8 mouse cellular contexts compared by ENCODE assay signal in the genomic region with DNA sequence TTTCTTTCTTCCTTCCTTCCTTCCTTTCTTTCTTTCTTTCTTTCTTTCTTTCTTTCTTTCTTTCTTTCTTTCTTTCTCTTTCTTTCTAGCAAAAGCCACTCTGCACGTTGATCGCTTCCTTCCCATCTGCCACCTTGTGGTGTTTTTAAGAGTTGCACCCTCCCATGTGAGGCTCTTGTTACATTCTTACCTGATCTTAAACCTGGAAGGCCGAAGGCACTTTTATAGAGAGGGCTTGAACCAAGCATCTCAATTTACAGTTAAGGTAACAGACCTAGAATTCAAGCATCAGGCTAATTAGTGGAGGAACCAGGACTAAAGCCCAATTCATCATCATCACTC. TPM values are rescaled to one million over a fixed set of nuclear protein-coding genes. Genes with fewer than 3 reads are reported as not detected.
DNase-seq lines count a peak whose midpoint lies in the region; ATAC-seq and TF ChIP-seq lines count a peak whose summit lies in the region.

No protein-coding gene starts in this region.

- 39% methylated on average over 3 of the region's 3 CpGs for WGBS in hindbrain, embryonic 11.5 days

- 0 out of 2 replicates have a peak overlapping the region, but pooled peaks have one; percentile 11 for H3K27ac ChIP-seq in embryonic fibroblast, embryonic 13.5 days (ENCODE audit: insufficient read depth, low read length)
- no peak overlapping the region for H3K27ac ChIP-seq in hindbrain, embryonic 11.5 days (ENCODE audit: low read depth, low read length)
- no peak overlapping the region; the same call in 1 of the 2 replicates for H3K27ac ChIP-seq in left cerebral cortex, adult 2 months

- 0 out of 2 replicates have a peak overlapping the region, but pooled peaks have one; percentile 3 for H3K4me2 ChIP-seq in hindbrain, embryonic 11.5 days (replicated peaks; ENCODE audit: low read depth, low read length)

- H3K9ac ChIP-seq in hindbrain, embryonic 11.5 days (ENCODE audit: low read depth, low read length), result no peak overlapping the region

- no peaks in the 10 kb centered on the region for H3K27me3 ChIP-seq in hindbrain, embryonic 11.5 days (ENCODE audit: control insufficient read depth, insufficient read depth, low read length)

- intact Hi-C loops in left cerebral cortex, adult 2 months (cut with DNase I), result loop anchor here (1.0 to 5.0 kb wide), 3 partner anchors 76 to 198 kb away; partner anchors contain the start of gene Tubb2a

- DNase-seq in gastrocnemius, adult 18-20 months (ENCODE audit: low spot score), result peak; percentile 67
- no peak for DNase-seq in gastrocnemius, postnatal 25 days
- DNase-seq in adrenal gland, postnatal 36 days, result peak; percentile 44 to 72
- DNase-seq in hindbrain, embryonic 11.5 days (ENCODE audit: low spot score), result peak; percentile 79
- peak; percentile 67 to 70 for DNase-seq in left cerebral cortex, adult 2 months (ENCODE audit: extremely low spot score in 1 of 2, low spot score in 2 of 2)
- peak; percentile 89 for DNase-seq in lung, postnatal 36 days
- DNase-seq in right cerebral cortex, postnatal 36 days (ENCODE audit: low spot score in 2 of 2), result peak; percentile 52 to 54

- H3K4me1 ChIP-seq in embryonic fibroblast, embryonic 13.5 days (ENCODE audit: control insufficient read depth, insufficient read depth, low read length), result peaks cover 3% of the 10 kb centered on the region; the same call in 1 of the 2 replicates
- peaks cover 7% of the 10 kb centered on the region for H3K4me1 ChIP-seq in hindbrain, embryonic 11.5 days (replicated peaks; ENCODE audit: control insufficient read depth, insufficient read depth, low read length)

- ATAC-seq in hindbrain, embryonic 11.5 days (ENCODE audit: low FRiP score), result no peak

- 0 out of 2 replicates have a peak overlapping the region, but pooled peaks have one; percentile 15 for H3K4me3 ChIP-seq in embryonic fibroblast, embryonic 13.5 days (ENCODE audit: insufficient read depth, low read length)
- H3K4me3 ChIP-seq in hindbrain, embryonic 11.5 days (ENCODE audit: low read depth, low read length), result no peak overlapping the region
- peak overlapping the region; percentile 28 for H3K4me3 ChIP-seq in left cerebral cortex, adult 2 months

- no peak for TF ChIP-seq POLR2A in embryonic fibroblast, embryonic 13.5 days (IDR thresholded peaks at IDR 0.05; ENCODE audit: low read depth, low read length)

- TF ChIP-seq CTCF in embryonic fibroblast, embryonic 13.5 days (IDR thresholded peaks at IDR 0.05; ENCODE audit: borderline replicate concordance, insufficient read depth, low read length), result peak; percentile 35; the same call in 1 of the 2 replicates
- peak; percentile 66 for TF ChIP-seq CTCF in left cerebral cortex, adult 2 months (IDR thresholded peaks at IDR 0.05)

- H3K36me3 ChIP-seq in hindbrain, embryonic 11.5 days (ENCODE audit: control insufficient read depth, insufficient read depth, low read length), result no peaks in the 10 kb centered on the region

- no peaks in the 10 kb centered on the region for H3K9me3 ChIP-seq in hindbrain, embryonic 11.5 days (ENCODE audit: control insufficient read depth, low read length)

RNA-seq across cellular contexts. Expression of gene Psmg4, which starts 7.9 kb away (rescaled TPM):
- 10 to 100 TPM; 14.8 to 23.0 TPM for total RNA-seq in gastrocnemius, adult 18-20 months (2021)
- total RNA-seq in gastrocnemius, postnatal 25 days (2021), result 10 to 100 TPM; 15.9 to 16.2 TPM
- 10 to 100 TPM; 33.9 to 41.6 TPM for total RNA-seq in adrenal gland, postnatal 36 days (2021)
- polyA plus RNA-seq in embryonic fibroblast, embryonic 13.5 days (2011; ENCODE audit: insufficient read length, low read depth, missing spikeins), result 18.5 and 21.7 TPM in 2 replicates
- polyA plus RNA-seq in hindbrain, embryonic 11.5 days (2014; fragmentation: Nextera tagmentation; extraction: Ambion mirVana), result 92.0 and 95.8 TPM in 2 replicates
- 10 to 100 TPM; 19.4 to 20.6 TPM for total RNA-seq in left cerebral cortex, adult 2 months (2021)

RNA-seq across cellular contexts. Expression of gene Tubb2b, which starts 24.6 kb away (rescaled TPM):
- total RNA-seq in gastrocnemius, adult 18-20 months (2021), result 1 to 10 TPM; 1.6 to 2.8 TPM
- 1 to 10 TPM; 2.3 to 3.6 TPM for total RNA-seq in gastrocnemius, postnatal 25 days (2021)
- 1 to 10 TPM; 1.4 to 2.2 TPM for total RNA-seq in adrenal gland, postnatal 36 days (2021)
- 146 and 176 TPM in 2 replicates for polyA plus RNA-seq in embryonic fibroblast, embryonic 13.5 days (2011; ENCODE audit: insufficient read length, low read depth, missing spikeins)
- 318 and 341 TPM in 2 replicates for polyA plus RNA-seq in hindbrain, embryonic 11.5 days (2014; fragmentation: Nextera tagmentation; extraction: Ambion mirVana)
- 100 to 1,000 TPM; 153 to 177 TPM for total RNA-seq in left cerebral cortex, adult 2 months (2021)

Comparison
In these comparisons a context has a peak if more than half of its experiments do, and no peak if none do; other contexts are left out.
1. RNA of gene Tubb2b, which starts 24.6 kb away (total RNA-seq): 153 to 177 TPM in left cerebral cortex, adult 2 months; 2.3 to 3.6 TPM in gastrocnemius, postnatal 25 days, 1.6 to 2.8 TPM in gastrocnemius, adult 18-20 months and 1.4 to 2.2 TPM in adrenal gland, postnatal 36 days; every median in the first group is over 10 times any median in the second.